Mouse (Mus musculus): ENCODE measurements around the gene Tinf2. TPM values are rescaled to one million over a fixed set of nuclear protein-coding genes. Genes with fewer than 3 reads are reported as not detected.

The Tinf2 gene
- polyA plus RNA-seq, 1 experiment, result 18.0 TPM

DNA sequence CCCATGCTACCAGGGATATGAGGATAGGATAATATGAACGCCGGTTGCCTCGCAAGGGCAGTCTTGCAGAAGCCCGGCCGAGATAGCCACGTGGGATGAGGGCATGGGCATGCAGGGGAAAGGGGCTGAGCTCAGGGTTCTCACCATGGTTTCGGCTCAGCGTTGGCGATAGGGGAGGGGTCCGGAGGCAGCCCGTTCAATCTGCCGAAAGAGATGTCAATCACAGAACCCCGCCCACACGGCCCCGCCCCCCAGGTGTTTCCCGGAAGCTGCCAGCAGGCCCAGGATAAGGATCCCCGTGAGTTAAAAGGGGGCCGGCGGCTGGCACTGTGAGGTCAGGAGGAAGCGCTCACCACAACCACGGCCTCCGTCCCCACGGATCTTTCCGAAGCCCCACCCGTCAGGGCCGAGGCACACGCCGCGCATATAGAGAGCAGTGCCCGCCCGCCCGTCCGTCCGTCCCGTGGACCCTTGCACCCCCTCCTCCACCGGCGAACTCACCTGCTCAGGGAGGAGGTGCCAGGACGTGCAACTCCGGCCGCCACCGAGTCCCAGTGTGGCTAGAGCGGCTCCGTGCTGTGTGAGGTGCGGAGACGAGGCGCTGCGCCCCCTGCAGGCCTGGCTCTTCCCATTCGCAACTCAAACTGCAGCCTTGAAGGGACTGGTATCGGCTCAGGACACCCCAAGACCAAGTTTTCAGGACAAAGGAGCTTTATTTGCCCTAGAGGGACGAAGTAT, 40.2 kb upstream of the Tinf2 start, which contains the start of gene Rabggta:
Rabggta (minus strand) TSS at position 564 of the 738 bp plus-strand sequence.
- peak; percentile 50 for TF ChIP-seq CTCF (IDR thresholded peaks at IDR 0.05; ENCODE audit: low read depth, low read length)
- TF ChIP-seq POLR2A (IDR thresholded peaks at IDR 0.05; ENCODE audit: borderline replicate concordance, low read depth, low read length), result no peak
- Histone ChIP-seq H3K4me1 (ENCODE audit: control insufficient read depth, insufficient read depth, low read length) (peaks cover 21% of the 10 kb centered on the region), H3K27ac (ENCODE audit: insufficient read depth, low read depth, low read length) (peak within 1 kb of the TSS; percentile 38), H3K4me3 (ENCODE audit: insufficient read depth, low read length) (peak within 1 kb of the TSS; percentile 76)

GRCm38 (mm10) chr14:55721076-55721475, 39.5 kb upstream of the Tinf2 start:
- H3K27ac ChIP-seq (ENCODE audit: insufficient read depth, low read depth, low read length), result no peak overlapping the region

GRCm38 (mm10) chr14:55720666-55721065, 39.0 kb upstream of the Tinf2 start:
- TF ChIP-seq POLR2A (IDR thresholded peaks at IDR 0.05; ENCODE audit: borderline replicate concordance, low read depth, low read length) (no peak), CTCF (IDR thresholded peaks at IDR 0.05; ENCODE audit: low read depth, low read length) (no peak)
- H3K4me1 ChIP-seq (ENCODE audit: control insufficient read depth, insufficient read depth, low read length), result peaks cover 17% of the 10 kb centered on the region
- H3K4me3 ChIP-seq (ENCODE audit: insufficient read depth, low read length), result no peak overlapping the region
- no peak overlapping the region for H3K27ac ChIP-seq (ENCODE audit: insufficient read depth, low read depth, low read length)

More at GRCm38 (mm10) chr14:55721076-55721475, 39.5 kb upstream of the Tinf2 start:
- peak overlapping the region; percentile 76 for H3K4me3 ChIP-seq (ENCODE audit: insufficient read depth, low read length)
- peaks cover 17% of the 10 kb centered on the region for H3K4me1 ChIP-seq (ENCODE audit: control insufficient read depth, insufficient read depth, low read length)
- no peak for TF ChIP-seq CTCF (IDR thresholded peaks at IDR 0.05; ENCODE audit: low read depth, low read length)
- no peak for TF ChIP-seq POLR2A (IDR thresholded peaks at IDR 0.05; ENCODE audit: borderline replicate concordance, low read depth, low read length)

GRCm38 (mm10) chr14:55719737-55720136, 38.1 kb upstream of the Tinf2 start:
- TF ChIP-seq POLR2A (IDR thresholded peaks at IDR 0.05; ENCODE audit: borderline replicate concordance, low read depth, low read length) (no peak), CTCF (IDR thresholded peaks at IDR 0.05; ENCODE audit: low read depth, low read length) (no peak)
- no peak overlapping the region for H3K27ac ChIP-seq (ENCODE audit: insufficient read depth, low read depth, low read length)
- no peak overlapping the region for H3K4me3 ChIP-seq (ENCODE audit: insufficient read depth, low read length)
- peaks cover 13% of the 10 kb centered on the region for H3K4me1 ChIP-seq (ENCODE audit: control insufficient read depth, insufficient read depth, low read length)

DNA sequence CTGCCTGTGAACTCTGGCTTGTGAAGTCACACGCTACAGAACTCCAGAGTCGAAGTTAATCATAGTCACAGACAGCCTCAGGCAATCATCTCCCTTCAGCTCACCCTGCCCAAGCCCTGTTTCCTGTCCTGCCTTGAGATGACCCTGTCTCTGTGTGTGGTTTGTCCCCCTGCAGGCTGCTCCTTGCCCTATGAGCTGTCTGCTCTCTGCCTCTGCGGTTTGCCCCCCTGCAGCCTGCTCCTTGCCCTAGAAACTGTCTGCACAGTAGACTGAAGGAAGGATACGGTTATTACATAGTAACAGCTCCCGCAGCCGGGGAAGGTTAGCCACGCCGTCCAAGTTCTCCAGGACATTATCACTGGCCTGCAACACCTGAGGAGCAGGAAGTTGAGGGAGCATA, 35.3 kb upstream of the Tinf2 start:
- Histone ChIP-seq H3K4me3 (ENCODE audit: insufficient read depth, low read length) (no peak overlapping the region), H3K4me1 (ENCODE audit: control insufficient read depth, insufficient read depth, low read length) (peaks cover 13% of the 10 kb centered on the region), H3K27ac (ENCODE audit: insufficient read depth, low read depth, low read length) (no peak overlapping the region)
- TF ChIP-seq CTCF (IDR thresholded peaks at IDR 0.05; ENCODE audit: low read depth, low read length), result no peak
- no peak for TF ChIP-seq POLR2A (IDR thresholded peaks at IDR 0.05; ENCODE audit: borderline replicate concordance, low read depth, low read length)

DNA sequence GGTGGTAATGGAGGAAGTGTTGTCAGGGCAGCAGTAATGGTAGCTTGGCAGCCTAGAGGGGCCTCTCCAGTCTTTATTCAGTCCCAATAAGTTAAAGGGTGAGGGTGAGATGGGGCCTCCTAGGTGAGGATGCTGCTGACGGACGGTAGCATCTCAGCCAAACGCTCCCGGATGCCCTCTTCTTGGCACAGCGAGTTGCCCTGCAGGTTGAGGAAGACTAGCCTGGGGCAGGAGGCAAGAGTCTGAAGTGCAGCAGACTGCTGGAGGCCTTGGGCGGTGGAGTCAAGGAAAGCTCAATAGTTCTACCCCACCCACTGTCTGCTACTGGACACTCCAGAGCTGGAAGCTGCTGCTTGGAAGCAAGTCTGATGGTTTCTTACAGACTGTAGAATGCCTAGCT, 34.7 kb upstream of the Tinf2 start:
- no peak overlapping the region for H3K27ac ChIP-seq (ENCODE audit: insufficient read depth, low read depth, low read length)
- H3K4me3 ChIP-seq (ENCODE audit: insufficient read depth, low read length), result no peak overlapping the region
- TF ChIP-seq POLR2A (IDR thresholded peaks at IDR 0.05; ENCODE audit: borderline replicate concordance, low read depth, low read length) (no peak), CTCF (IDR thresholded peaks at IDR 0.05; ENCODE audit: low read depth, low read length) (no peak)
- peaks cover 13% of the 10 kb centered on the region for H3K4me1 ChIP-seq (ENCODE audit: control insufficient read depth, insufficient read depth, low read length)

GRCm38 (mm10) chr14:55714893-55715292, 33.3 kb upstream of the Tinf2 start:
- Histone ChIP-seq H3K4me1 (ENCODE audit: control insufficient read depth, insufficient read depth, low read length) (peaks cover 11% of the 10 kb centered on the region), H3K4me3 (ENCODE audit: insufficient read depth, low read length) (no peak overlapping the region), H3K27ac (ENCODE audit: insufficient read depth, low read depth, low read length) (no peak overlapping the region)
- no peak for TF ChIP-seq CTCF (IDR thresholded peaks at IDR 0.05; ENCODE audit: low read depth, low read length)
- no peak for TF ChIP-seq POLR2A (IDR thresholded peaks at IDR 0.05; ENCODE audit: borderline replicate concordance, low read depth, low read length)

DNA sequence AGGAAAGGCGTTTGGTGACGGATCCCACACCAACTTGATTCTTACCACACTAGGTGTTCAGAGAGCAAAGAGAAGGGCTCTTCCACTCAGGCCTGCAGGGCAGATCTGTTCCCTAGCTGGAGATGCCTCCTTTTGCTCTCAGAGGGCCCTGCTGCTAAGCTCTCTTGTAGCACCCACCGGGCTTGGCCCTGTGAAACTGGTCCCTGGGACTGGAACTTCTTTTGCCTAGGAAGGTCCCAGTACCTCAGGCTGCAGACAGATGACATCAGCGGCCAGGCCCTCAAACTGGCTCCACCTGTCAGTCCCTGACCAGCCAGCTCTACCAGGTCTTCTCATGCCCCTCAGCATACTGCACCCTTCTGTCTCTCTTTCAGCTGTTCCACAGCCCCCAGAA, 32.1 kb upstream of the Tinf2 start, which contains the start of gene Tgm1:
Tgm1 (minus strand) TSS at position 198 of the 394 bp plus-strand sequence.
- Histone ChIP-seq H3K4me1 (ENCODE audit: control insufficient read depth, insufficient read depth, low read length) (peaks cover 11% of the 10 kb centered on the region), H3K4me3 (ENCODE audit: insufficient read depth, low read length) (peak within 1 kb of the TSS; percentile 25), H3K27ac (ENCODE audit: insufficient read depth, low read depth, low read length) (no peak within 1 kb of the TSS)
- no peak for TF ChIP-seq POLR2A (IDR thresholded peaks at IDR 0.05; ENCODE audit: borderline replicate concordance, low read depth, low read length)
- no peak for TF ChIP-seq CTCF (IDR thresholded peaks at IDR 0.05; ENCODE audit: low read depth, low read length)

DNA sequence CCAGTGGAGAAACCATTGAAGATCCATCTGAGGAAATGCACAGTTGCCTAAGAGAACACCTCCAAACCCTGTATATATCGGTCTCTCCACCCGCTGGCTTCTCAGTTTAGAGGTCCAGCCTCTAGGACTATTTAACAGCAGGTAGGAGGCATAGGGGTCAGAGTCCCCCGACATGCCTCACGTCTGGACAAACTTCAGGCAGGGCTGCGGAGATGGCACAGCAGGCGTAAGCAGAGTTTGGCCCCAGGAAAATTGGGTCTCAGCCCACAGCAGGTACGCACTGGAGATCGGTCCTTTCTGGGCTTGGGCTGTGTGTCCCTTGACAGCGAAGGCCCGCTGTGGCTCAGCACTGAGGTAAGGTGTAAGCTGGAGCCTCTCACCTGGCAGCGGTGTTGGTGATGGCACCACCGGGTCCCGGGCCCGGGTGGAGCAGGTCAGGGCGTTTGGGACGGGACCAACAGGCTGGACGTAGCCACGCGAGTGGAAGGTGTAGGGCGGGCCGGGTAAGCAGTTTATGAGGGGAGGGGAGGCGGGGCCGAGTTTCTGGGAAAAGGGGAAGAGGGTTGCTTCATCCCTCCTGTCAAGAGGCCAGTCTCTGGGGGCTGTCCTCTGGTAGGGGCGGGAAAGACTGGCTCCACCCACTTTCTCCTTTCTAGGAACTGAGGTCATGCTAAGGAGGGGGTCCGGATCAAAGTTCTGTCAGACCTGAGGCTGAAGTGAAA, 31.5 kb upstream of the Tinf2 start:
- TF ChIP-seq POLR2A (IDR thresholded peaks at IDR 0.05; ENCODE audit: borderline replicate concordance, low read depth, low read length) (no peak), CTCF (IDR thresholded peaks at IDR 0.05; ENCODE audit: low read depth, low read length) (no peak)
- peak overlapping the region; percentile 25 for H3K4me3 ChIP-seq (ENCODE audit: insufficient read depth, low read length)
- H3K4me1 ChIP-seq (ENCODE audit: control insufficient read depth, insufficient read depth, low read length), result peaks cover 11% of the 10 kb centered on the region
- H3K27ac ChIP-seq (ENCODE audit: insufficient read depth, low read depth, low read length), result no peak overlapping the region

DNA sequence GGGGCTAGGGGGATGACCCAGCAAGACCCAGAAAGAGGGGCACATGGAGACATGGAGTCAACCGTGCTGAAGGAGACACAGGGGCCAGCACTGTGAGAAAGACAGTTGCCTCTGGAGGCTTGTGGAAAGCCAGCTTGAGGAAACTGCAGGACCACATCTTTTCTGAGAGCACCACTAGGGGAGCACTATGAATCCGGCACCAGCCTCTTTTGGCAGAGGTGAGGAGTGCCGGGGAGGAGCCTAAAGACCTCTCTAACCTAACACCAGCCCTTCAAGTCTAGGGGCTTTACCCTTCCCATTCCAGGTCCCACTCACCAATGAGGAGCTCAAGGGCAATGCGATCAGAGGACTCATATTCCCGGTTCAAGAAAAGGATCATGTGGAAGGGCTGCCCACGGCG, 30.2 kb upstream of the Tinf2 start:
- no peak for TF ChIP-seq POLR2A (IDR thresholded peaks at IDR 0.05; ENCODE audit: borderline replicate concordance, low read depth, low read length)
- no peak for TF ChIP-seq CTCF (IDR thresholded peaks at IDR 0.05; ENCODE audit: low read depth, low read length)
- H3K27ac ChIP-seq (ENCODE audit: insufficient read depth, low read depth, low read length), result no peak overlapping the region
- H3K4me3 ChIP-seq (ENCODE audit: insufficient read depth, low read length), result no peak overlapping the region
- peaks cover 11% of the 10 kb centered on the region for H3K4me1 ChIP-seq (ENCODE audit: control insufficient read depth, insufficient read depth, low read length)
